9 mouse cellular contexts compared by ENCODE assay signal in the genomic region with DNA sequence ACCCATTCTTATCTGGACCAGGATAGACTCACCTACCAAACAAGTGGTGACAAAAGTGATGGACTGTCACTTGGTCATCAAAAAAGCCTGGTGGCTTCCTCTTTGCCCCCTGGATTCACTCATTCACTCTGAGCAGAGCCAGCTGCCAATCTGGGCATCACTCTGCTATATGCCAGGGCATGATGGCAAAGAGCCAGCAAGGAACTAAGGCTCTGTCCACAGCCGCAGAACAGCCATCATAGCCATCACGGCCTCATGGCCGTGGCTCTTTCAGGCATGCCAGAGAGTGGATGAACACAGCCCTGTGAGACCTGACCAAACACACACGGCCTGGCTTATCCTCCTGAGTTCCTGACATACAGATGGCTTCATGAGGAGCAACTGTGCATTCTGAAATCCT. TPM values are rescaled to one million over a fixed set of nuclear protein-coding genes. Genes with fewer than 3 reads are reported as not detected.
DNase-seq lines count a peak whose midpoint lies in the region; ATAC-seq and TF ChIP-seq lines count a peak whose summit lies in the region.
"Had no signal": no experiment of that assay in that cellular context is flagged by ENCODE, and none has a peak within 500 bp of the region (broad histone marks: within the 10 kb centered on the region; RNA-seq: fewer than 3 reads in every experiment).

No protein-coding gene starts in this region.

- DNase-seq in liver, embryonic 11.5 days (ENCODE audit: low spot score), result no peak
- DNase-seq in liver, result no peak
- DNase-seq in limb, embryonic 11.5 days (ENCODE audit: low spot score), result no peak
- no peak for DNase-seq in left cerebral cortex, adult 8-10 months (ENCODE audit: low spot score in 2 of 2)
- DNase-seq in adrenal gland, postnatal 4 days (ENCODE audit: low spot score in 2 of 2), result no peak
- DNase-seq: adrenal gland, adult 2 months; gastrocnemius, postnatal 10 days had no signal

- WGBS in liver, embryonic 11.5 days, result 88% methylated on average over 4 of the region's 4 CpGs
- 73% methylated on average over 4 of the region's 4 CpGs for WGBS in forebrain, embryonic 12.5 days
- 92% methylated on average over 4 of the region's 4 CpGs for WGBS in limb, embryonic 11.5 days
- WGBS in small intestine, adult 2 months, result 22% methylated on average over 4 of the region's 4 CpGs

- H3K9me3 ChIP-seq in liver, embryonic 11.5 days (ENCODE audit: control insufficient read depth, low read length), result no peaks in the 10 kb centered on the region
- H3K9me3 ChIP-seq in forebrain, embryonic 12.5 days, result no peaks in the 10 kb centered on the region
- no peaks in the 10 kb centered on the region for H3K9me3 ChIP-seq in limb, embryonic 11.5 days (ENCODE audit: control insufficient read depth, low read length)

- H3K27ac ChIP-seq in liver, embryonic 11.5 days (ENCODE audit: low read depth, low read length), result no peak overlapping the region
- H3K27ac ChIP-seq in forebrain, embryonic 12.5 days, result 0 out of 2 replicates have a peak overlapping the region, but pooled peaks have one; percentile 15
- no peak overlapping the region for H3K27ac ChIP-seq in limb, embryonic 11.5 days (replicated peaks; ENCODE audit: low read depth, low read length)
- no peak overlapping the region; the same call in 1 of the 2 replicates for H3K27ac ChIP-seq in small intestine, adult 2 months (ENCODE audit: insufficient read depth, low read depth, low read length)

- no peak for ATAC-seq in liver, embryonic 11.5 days (replicated peaks; ENCODE audit: low FRiP score)
- ATAC-seq in forebrain, embryonic 12.5 days (ENCODE audit: low FRiP score), result no peak
- no peak for ATAC-seq in limb, embryonic 11.5 days (ENCODE audit: insufficient number of reproducible peaks, low FRiP score, low TSS enrichment, low read depth)

- peaks cover 3% of the 10 kb centered on the region; the same call in 1 of the 2 replicates for H3K36me3 ChIP-seq in liver, embryonic 11.5 days (ENCODE audit: control insufficient read depth, insufficient read depth, low read length)
- peaks cover 37% of the 10 kb centered on the region for H3K36me3 ChIP-seq in forebrain, embryonic 12.5 days (replicated peaks)
- peaks cover 3% of the 10 kb centered on the region; the same call in 1 of the 2 replicates for H3K36me3 ChIP-seq in limb, embryonic 11.5 days (ENCODE audit: control insufficient read depth, insufficient read depth, low read length)
- peaks cover 11% of the 10 kb centered on the region for H3K36me3 ChIP-seq in small intestine, adult 2 months (ENCODE audit: control insufficient read depth, insufficient read depth, low read length)

- H3K4me3 ChIP-seq in liver, embryonic 11.5 days (ENCODE audit: low read depth, low read length), result peak overlapping the region; percentile 79
- peak overlapping the region; percentile 83 for H3K4me3 ChIP-seq in forebrain, embryonic 12.5 days (replicated peaks)
- no peak overlapping the region for H3K4me3 ChIP-seq in limb, embryonic 11.5 days (ENCODE audit: low read depth, low read length)
- H3K4me3 ChIP-seq in small intestine, adult 2 months (ENCODE audit: low read depth, low read length), result peak overlapping the region; percentile 89; the same call in 1 of the 2 replicates

- peak overlapping the region; percentile 92; the same call in 1 of the 2 replicates for H3K9ac ChIP-seq in liver, embryonic 11.5 days (ENCODE audit: low read depth, low read length)
- peak overlapping the region; percentile 89 for H3K9ac ChIP-seq in forebrain, embryonic 12.5 days
- H3K9ac ChIP-seq in limb, embryonic 11.5 days (ENCODE audit: low read length), result no peak overlapping the region

- peaks cover 21% of the 10 kb centered on the region for H3K4me1 ChIP-seq in liver, embryonic 11.5 days (replicated peaks; ENCODE audit: control insufficient read depth, insufficient read depth, low read length)
- H3K4me1 ChIP-seq in forebrain, embryonic 12.5 days, result peaks cover 41% of the 10 kb centered on the region
- H3K4me1 ChIP-seq in limb, embryonic 11.5 days (ENCODE audit: control insufficient read depth, insufficient read depth, low read length), result peaks cover 11% of the 10 kb centered on the region
- H3K4me1 ChIP-seq in small intestine, adult 2 months (ENCODE audit: control insufficient read depth, insufficient read depth, insufficient read length, low read length), result peaks cover 15% of the 10 kb centered on the region

- no peak for TF ChIP-seq POLR2A in small intestine, adult 2 months (IDR thresholded peaks at IDR 0.05; ENCODE audit: low read depth, low read length)

- no peaks in the 10 kb centered on the region for H3K27me3 ChIP-seq in liver, embryonic 11.5 days (replicated peaks; ENCODE audit: control insufficient read depth, insufficient read depth, low read length)
- no peaks in the 10 kb centered on the region for H3K27me3 ChIP-seq in forebrain, embryonic 12.5 days
- H3K27me3 ChIP-seq in limb, embryonic 11.5 days (ENCODE audit: control insufficient read depth, insufficient read depth, low read length), result no peaks in the 10 kb centered on the region; the same call in 1 of the 2 replicates
- no peaks in the 10 kb centered on the region for H3K27me3 ChIP-seq in small intestine, adult 2 months (ENCODE audit: control insufficient read depth, insufficient read depth, low read length)

- no peak for TF ChIP-seq CTCF in small intestine, adult 2 months (IDR thresholded peaks at IDR 0.05; ENCODE audit: extremely low read depth, insufficient read length, insufficient replicate concordance, low read depth, low read length)

- peak overlapping the region; percentile 95 for H3K4me2 ChIP-seq in liver, embryonic 11.5 days
- H3K4me2 ChIP-seq in forebrain, embryonic 12.5 days, result peak overlapping the region; percentile 96
- peak overlapping the region; percentile 81; the same call in 1 of the 2 replicates for H3K4me2 ChIP-seq in limb, embryonic 11.5 days (ENCODE audit: low read depth, severe bottlenecking)

RNA-seq across cellular contexts. Expression of a gene that starts 1.8 kb away (rescaled TPM):
- 66.8 and 72.5 TPM in 2 replicates for polyA plus RNA-seq in liver, embryonic 11.5 days (2014; fragmentation: Nextera tagmentation; extraction: Ambion mirVana)
- polyA plus RNA-seq in forebrain, embryonic 12.5 days (2016; fragmentation: Nextera tagmentation; extraction: Ambion mirVana), result 172 and 178 TPM in 2 replicates
- polyA plus RNA-seq in limb, embryonic 11.5 days (2014; fragmentation: Nextera tagmentation; extraction: Ambion mirVana), result 79.2 and 80.5 TPM in 2 replicates
- 85.8 and 208 TPM in 2 replicates for polyA plus RNA-seq in small intestine, adult 2 months (2012; rRNA removed)
- 10 to 100 TPM; 80.5 to 97.9 (median 88.4) TPM for total RNA-seq in left cerebral cortex, adult 8-10 months (2022)
- total RNA-seq in adrenal gland, postnatal 4 days (2021), result 100 to 1,000 TPM; 117 to 121 TPM

RNA-seq across cellular contexts. Expression of a gene that starts 5.1 kb away (rescaled TPM):
- polyA plus RNA-seq in liver, embryonic 11.5 days (2014; fragmentation: Nextera tagmentation; extraction: Ambion mirVana), result 15.5 and 17.6 TPM in 2 replicates
- polyA plus RNA-seq in forebrain, embryonic 12.5 days (2016; fragmentation: Nextera tagmentation; extraction: Ambion mirVana), result 27.4 and 28.7 TPM in 2 replicates
- 14.8 and 16.0 TPM in 2 replicates for polyA plus RNA-seq in limb, embryonic 11.5 days (2014; fragmentation: Nextera tagmentation; extraction: Ambion mirVana)
- 15.8 and 27.5 TPM in 2 replicates for polyA plus RNA-seq in small intestine, adult 2 months (2012; rRNA removed)
- total RNA-seq in left cerebral cortex, adult 8-10 months (2022), result 10 to 100 TPM; 21.8 to 28.6 (median 24.0) TPM
- total RNA-seq in adrenal gland, postnatal 4 days (2021), result 10 to 100 TPM; 24.6 to 26.7 TPM

RNA-seq across cellular contexts. Expression of a gene that starts 21.1 kb away (rescaled TPM):
- polyA plus RNA-seq in liver, embryonic 11.5 days (2014; fragmentation: Nextera tagmentation; extraction: Ambion mirVana), result 162 and 164 TPM in 2 replicates
- 595 and 609 TPM in 2 replicates for polyA plus RNA-seq in forebrain, embryonic 12.5 days (2016; fragmentation: Nextera tagmentation; extraction: Ambion mirVana)
- polyA plus RNA-seq in limb, embryonic 11.5 days (2014; fragmentation: Nextera tagmentation; extraction: Ambion mirVana), result 410 and 427 TPM in 2 replicates
- polyA plus RNA-seq in small intestine, adult 2 months (2012; rRNA removed), result 82.3 and 141 TPM in 2 replicates
- total RNA-seq in left cerebral cortex, adult 8-10 months (2022), result 100 to 1,000 TPM; 277 to 305 (median 293) TPM
- 100 to 1,000 TPM; 385 to 394 TPM for total RNA-seq in adrenal gland, postnatal 4 days (2021)

RNA-seq across cellular contexts. Expression of a gene that starts 33.8 kb away (rescaled TPM):
- polyA plus RNA-seq in liver, embryonic 11.5 days (2014; fragmentation: Nextera tagmentation; extraction: Ambion mirVana), result 30.9 and 32.5 TPM in 2 replicates
- 37.8 and 39.1 TPM in 2 replicates for polyA plus RNA-seq in forebrain, embryonic 12.5 days (2016; fragmentation: Nextera tagmentation; extraction: Ambion mirVana)
- 31.0 and 31.2 TPM in 2 replicates for polyA plus RNA-seq in limb, embryonic 11.5 days (2014; fragmentation: Nextera tagmentation; extraction: Ambion mirVana)
- 36.9 and 84.2 TPM in 2 replicates for polyA plus RNA-seq in small intestine, adult 2 months (2012; rRNA removed)
- total RNA-seq in left cerebral cortex, adult 8-10 months (2022), result 10 to 100 TPM; 23.9 to 27.0 (median 24.4) TPM
- 10 to 100 TPM; 50.8 to 54.6 TPM for total RNA-seq in adrenal gland, postnatal 4 days (2021)

RNA-seq across cellular contexts. Expression of a gene that starts 38.6 kb away (rescaled TPM):
- 100 and 111 TPM in 2 replicates for polyA plus RNA-seq in liver, embryonic 11.5 days (2014; fragmentation: Nextera tagmentation; extraction: Ambion mirVana)
- polyA plus RNA-seq in forebrain, embryonic 12.5 days (2016; fragmentation: Nextera tagmentation; extraction: Ambion mirVana), result 85.8 and 94.4 TPM in 2 replicates
- 77.0 and 78.8 TPM in 2 replicates for polyA plus RNA-seq in limb, embryonic 11.5 days (2014; fragmentation: Nextera tagmentation; extraction: Ambion mirVana)
- polyA plus RNA-seq in small intestine, adult 2 months (2012; rRNA removed), result 49.8 and 85.2 TPM in 2 replicates
- 100 to 1,000 TPM; 312 to 359 (median 323) TPM for total RNA-seq in left cerebral cortex, adult 8-10 months (2022)
- 100 to 1,000 TPM in 1 of 2 experiments, 10 to 100 TPM in 1; 99.9 to 107 TPM for total RNA-seq in adrenal gland, postnatal 4 days (2021)
